Mouse (Mus musculus) liver, embryonic 16.5 days (tissue): ENCODE measurements around the gene Hbb-bs. TPM values are rescaled to one million over a fixed set of nuclear protein-coding genes. Genes with fewer than 3 reads are reported as not detected.

Experiments
- ATAC-seq: fragments of 200-750 bp; cut with Nextera tagmentation; 2 replicates; pipeline ENCODE4 v1.8.0; 2017; ENCODE audit warnings: low read depth, mild to moderate bottlenecking, moderate number of reproducible peaks, moderate library complexity
- H3K27ac ChIP-seq: fragments of 300-500 bp; sonication (generic); 2 replicates; pipeline ENCODE4 v1.5.1; 2014; ENCODE audit warnings: mild to moderate bottlenecking, low read length
- H3K27me3 ChIP-seq: fragments of 300-500 bp; sonication (generic); 2 replicates; pipeline ENCODE4 v1.6.1; 2014; ENCODE audit warnings: low read depth, low read length, mixed read lengths; ENCODE audit not compliant: control insufficient read depth, insufficient read depth
- H3K36me3 ChIP-seq: fragments of 300-500 bp; sonication (generic); 2 replicates; pipeline ENCODE4 v1.6.1; 2014; ENCODE audit warnings: mild to moderate bottlenecking; ENCODE audit not compliant: control insufficient read depth, insufficient read depth
- H3K4me1 ChIP-seq: fragments of 300-500 bp; sonication (generic); 2 replicates; pipeline ENCODE4 v1.6.1; 2014; ENCODE audit warnings: low read depth, low read length, mixed read lengths; ENCODE audit not compliant: control insufficient read depth
- H3K4me2 ChIP-seq: fragments of 300-500 bp; sonication (generic); 2 replicates; pipeline ENCODE4 v1.6.1; 2014; ENCODE audit warnings: low read depth, low read length, mixed read lengths
- H3K4me3 ChIP-seq: fragments of 300-500 bp; sonication (generic); 2 replicates; pipeline ENCODE4 v1.5.1; 2014; ENCODE audit warnings: low read depth, mild to moderate bottlenecking, low read length
- H3K9ac ChIP-seq: fragments of 300-500 bp; sonication (generic); 2 replicates; pipeline ENCODE4 v1.6.1; 2014; ENCODE audit warnings: low read depth, low read length
- H3K9me3 ChIP-seq: fragments of 300-500 bp; sonication (generic); replicated peaks from 2 replicates; pipeline ENCODE4 v1.6.1; 2016; ENCODE audit warnings: low read length; ENCODE audit not compliant: control insufficient read depth
- WGBS: fragments of 180-500 bp; shearing (Covaris S2); extraction: QIAGEN DNeasy Blood & Tissue Kit; methylation state at CpG from one replicate; pipeline ENCODE4 v1.1.7; 2014; ENCODE audit not compliant: insufficient replicate concordance; 5-methylcytosine and 5-hydroxymethylcytosine counted together
- polyA plus RNA-seq: library from polyadenylated mRNA; unstranded; fragments of >200 nt; fragmentation: Nextera tagmentation; extraction: Ambion mirVana; gene quantifications from 2 replicates; pipeline ENCODE4 v1.2.1, GENCODE M21; 2015

Gene Hbb-bs
- polyA plus RNA-seq, result 113,562 and 115,549 TPM in 2 replicates

DNA sequence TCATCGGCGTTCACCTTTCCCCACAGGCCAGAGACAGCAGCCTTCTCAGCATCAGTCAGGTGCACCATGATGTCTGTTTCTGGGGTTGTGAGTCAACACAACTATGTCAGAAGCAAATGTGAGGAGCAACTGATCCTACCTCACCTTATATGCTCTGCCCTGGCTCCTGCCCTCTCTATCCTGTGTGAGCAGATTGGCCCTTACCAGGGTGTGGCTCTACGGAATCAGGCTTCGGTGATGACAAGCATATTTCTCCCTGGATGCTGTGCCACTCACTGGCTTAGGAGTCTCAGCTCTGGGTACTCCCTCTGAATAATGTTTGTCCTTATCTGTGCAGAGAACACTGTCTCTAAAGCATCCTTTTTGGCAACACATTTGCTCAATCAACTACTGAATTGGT lies at the start of gene Hbb-bs:
Gene Hbb-bs, minus strand, starts transcription at position 289 of the 400 bp plus-strand sequence.
- H3K4me2 ChIP-seq, result peak within 1 kb of the TSS; percentile 65
- peak; percentile 86 for ATAC-seq
- 38% methylated on average over 4 of the region's 4 CpGs for WGBS
- no peaks in the 10 kb centered on the region for H3K9me3 ChIP-seq
- H3K4me1 ChIP-seq, result peaks cover 19% of the 10 kb centered on the region
- H3K27me3 ChIP-seq, result no peaks in the 10 kb centered on the region
- H3K4me3 ChIP-seq, result peak within 1 kb of the TSS; percentile 54
- no peaks in the 10 kb centered on the region for H3K36me3 ChIP-seq
- peak within 1 kb of the TSS; percentile 65 for H3K9ac ChIP-seq
- H3K27ac ChIP-seq, result peak within 1 kb of the TSS; percentile 99

DNA sequence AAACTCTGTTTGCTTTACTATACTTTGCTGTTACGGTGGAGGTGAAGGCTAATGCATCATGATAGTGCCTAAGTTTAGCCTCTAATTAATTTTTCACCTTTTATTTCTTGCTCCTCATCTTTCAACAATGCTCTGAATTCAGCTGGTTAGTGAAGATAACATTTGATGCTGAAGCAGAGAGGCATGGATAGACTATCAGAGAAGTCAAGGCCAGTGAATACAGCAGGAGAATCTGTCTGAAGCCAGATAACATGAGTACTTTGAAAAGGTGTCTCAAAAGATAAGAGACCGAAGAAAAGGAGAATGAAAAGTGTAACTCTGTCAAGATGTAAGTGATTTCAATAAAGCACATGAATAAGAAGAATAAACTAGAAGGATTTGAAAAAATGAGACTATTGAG lies 49.2 kb upstream of the Hbb-bs start:
- H3K4me3 ChIP-seq, result no peak overlapping the region
- peak overlapping the region; percentile 20; the same call in 1 of the 2 replicates for H3K4me2 ChIP-seq
- 19% methylated on average over 2 of the region's 2 CpGs for WGBS
- H3K36me3 ChIP-seq, result no peaks in the 10 kb centered on the region
- H3K27ac ChIP-seq, result peak overlapping the region; percentile 82
- no peak overlapping the region for H3K9ac ChIP-seq
- peaks cover 35% of the 10 kb centered on the region for H3K4me1 ChIP-seq
- peak; percentile 94 for ATAC-seq
- no peaks in the 10 kb centered on the region for H3K27me3 ChIP-seq
- H3K9me3 ChIP-seq, result no peaks in the 10 kb centered on the region

GRCm38 (mm10) chr7:103874451-103874850 lies 46.6 kb upstream of the Hbb-bs start:
- no peaks in the 10 kb centered on the region for H3K36me3 ChIP-seq
- ATAC-seq, result no peak
- peak overlapping the region; percentile 90 for H3K27ac ChIP-seq
- H3K9ac ChIP-seq, result peak overlapping the region; percentile 56
- peak overlapping the region; percentile 35; the same call in 1 of the 2 replicates for H3K4me2 ChIP-seq
- H3K4me1 ChIP-seq, result peaks cover 47% of the 10 kb centered on the region
- H3K27me3 ChIP-seq, result no peaks in the 10 kb centered on the region
- no peak overlapping the region for H3K4me3 ChIP-seq
- 20% methylated on average over 5 of the region's 5 CpGs for WGBS
- H3K9me3 ChIP-seq, result no peaks in the 10 kb centered on the region

GRCm38 (mm10) chr7:103873064-103873463 lies 45.2 kb upstream of the Hbb-bs start:
- H3K36me3 ChIP-seq, result no peaks in the 10 kb centered on the region
- H3K4me2 ChIP-seq, result peak overlapping the region; percentile 55
- no peaks in the 10 kb centered on the region for H3K27me3 ChIP-seq
- H3K4me1 ChIP-seq, result peaks cover 49% of the 10 kb centered on the region
- H3K27ac ChIP-seq, result peak overlapping the region; percentile 95
- WGBS, result 0% methylated on average over 1 of the region's 1 CpGs
- H3K9ac ChIP-seq, result peak overlapping the region; percentile 69
- ATAC-seq, result no peak
- no peak overlapping the region for H3K4me3 ChIP-seq
- H3K9me3 ChIP-seq, result no peaks in the 10 kb centered on the region

DNA sequence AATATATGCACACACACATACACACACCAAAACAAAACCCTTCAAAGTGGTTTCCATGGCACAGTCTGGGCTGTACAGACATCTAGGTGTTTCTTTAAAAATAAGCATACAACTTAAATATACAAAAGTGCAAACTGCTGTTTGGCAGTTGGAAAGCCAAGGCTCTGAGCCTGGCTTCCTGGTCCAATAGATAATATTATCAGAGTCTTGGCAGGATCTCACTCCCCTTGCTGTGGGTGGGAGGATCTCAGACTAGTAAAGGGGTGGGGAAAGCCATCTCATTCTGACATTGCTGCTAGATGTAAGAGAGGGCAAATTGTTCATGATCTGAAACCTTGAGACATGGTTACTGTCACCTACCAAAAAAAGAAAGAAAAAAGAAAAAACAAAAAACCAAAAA lies 42.8 kb upstream of the Hbb-bs start:
- peak overlapping the region; percentile 52 for H3K4me2 ChIP-seq
- H3K4me1 ChIP-seq, result peaks cover 46% of the 10 kb centered on the region
- H3K27me3 ChIP-seq, result no peaks in the 10 kb centered on the region
- H3K9ac ChIP-seq, result peak overlapping the region; percentile 69
- H3K9me3 ChIP-seq, result no peaks in the 10 kb centered on the region
- ATAC-seq, result peak; percentile 87
- no peaks in the 10 kb centered on the region for H3K36me3 ChIP-seq
- peak overlapping the region; percentile 20 for H3K4me3 ChIP-seq
- peak overlapping the region; percentile 98 for H3K27ac ChIP-seq

DNA sequence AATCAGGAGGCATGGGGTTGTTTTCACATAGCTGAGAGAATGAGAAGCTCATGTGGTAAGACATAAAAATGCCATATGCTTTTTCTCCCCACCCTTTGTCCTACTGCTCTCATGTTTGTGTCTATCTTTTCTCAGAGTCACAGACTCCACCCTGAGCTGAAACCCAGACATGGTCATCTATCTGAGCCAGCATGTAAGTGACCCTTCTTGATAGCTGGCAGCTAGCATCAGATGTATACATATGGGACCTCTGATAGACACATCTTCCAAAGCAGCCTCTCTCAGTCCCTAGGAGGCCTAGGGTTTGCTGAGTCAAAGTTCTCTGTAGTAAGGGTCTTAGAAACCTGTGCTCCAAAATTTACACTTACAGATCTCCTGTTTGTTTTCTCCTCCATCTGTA lies 37.8 kb upstream of the Hbb-bs start:
- H3K4me2 ChIP-seq, result peak overlapping the region; percentile 52
- H3K36me3 ChIP-seq, result no peaks in the 10 kb centered on the region
- H3K9me3 ChIP-seq, result no peaks in the 10 kb centered on the region
- H3K9ac ChIP-seq, result peak overlapping the region; percentile 67
- H3K4me1 ChIP-seq, result peaks cover 44% of the 10 kb centered on the region
- H3K4me3 ChIP-seq, result no peak overlapping the region
- peak; percentile 90 for ATAC-seq
- no peaks in the 10 kb centered on the region for H3K27me3 ChIP-seq
- peak overlapping the region; percentile 98 for H3K27ac ChIP-seq

DNA sequence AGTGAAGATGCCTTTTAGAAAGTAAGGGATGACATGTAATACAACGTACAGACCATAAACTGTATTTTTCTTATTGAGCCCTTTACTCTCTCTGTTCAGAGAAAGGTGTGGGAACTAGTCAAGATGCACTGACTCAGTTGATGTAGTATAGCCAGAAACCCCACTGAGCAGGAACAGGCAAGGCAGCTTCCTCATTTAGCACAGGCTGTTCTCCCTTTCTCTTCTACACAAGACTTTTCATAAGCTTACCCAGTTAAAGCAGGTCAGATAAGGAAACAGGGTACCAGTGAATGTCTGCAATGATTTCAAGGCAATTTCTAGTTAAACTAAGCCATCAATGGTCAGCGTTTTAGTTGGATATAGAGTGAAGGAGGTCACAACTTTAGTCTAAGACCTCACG lies 33.6 kb upstream of the Hbb-bs start:
- Histone ChIP-seq H3K4me3 (peak overlapping the region; percentile 22; the same call in 1 of the 2 replicates), H3K9me3 (no peaks in the 10 kb centered on the region), H3K27me3 (no peaks in the 10 kb centered on the region), H3K36me3 (no peaks in the 10 kb centered on the region), H3K9ac (peak overlapping the region; percentile 73), H3K27ac (peak overlapping the region; percentile 99), H3K4me2 (peak overlapping the region; percentile 50), H3K4me1 (peaks cover 32% of the 10 kb centered on the region)
- 37% methylated on average over 3 of the region's 3 CpGs for WGBS
- no peak for ATAC-seq

DNA sequence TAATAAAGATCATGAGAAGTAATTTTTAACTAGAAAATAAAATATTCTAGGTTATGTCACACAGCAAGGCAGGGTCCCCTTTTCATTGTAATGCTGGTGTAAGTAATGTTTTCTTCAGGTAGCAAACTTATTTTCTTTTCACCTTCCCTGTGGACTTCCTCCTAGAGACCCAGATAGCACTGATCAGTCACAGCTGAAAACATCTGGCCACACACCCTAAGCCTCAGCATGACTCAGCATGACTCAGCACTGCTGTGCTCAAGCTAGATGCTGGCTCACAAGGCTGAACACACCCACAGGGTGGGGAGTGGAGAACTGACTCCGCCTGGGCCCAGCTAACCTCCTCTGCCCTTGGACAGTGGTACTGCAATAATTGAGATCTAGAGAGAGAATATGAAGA lies 33.0 kb upstream of the Hbb-bs start:
- peaks cover 27% of the 10 kb centered on the region for H3K4me1 ChIP-seq

GRCm38 (mm10) chr7:103859076-103859475 lies 31.2 kb upstream of the Hbb-bs start:
- H3K27ac ChIP-seq, result peak overlapping the region; percentile 93
- H3K4me1 ChIP-seq, result peaks cover 28% of the 10 kb centered on the region
- no peaks in the 10 kb centered on the region for H3K27me3 ChIP-seq
- 10% methylated on average over 2 of the region's 2 CpGs for WGBS
- peak overlapping the region; percentile 35 for H3K4me2 ChIP-seq
- ATAC-seq, result peak; percentile 91
- H3K9me3 ChIP-seq, result no peaks in the 10 kb centered on the region
- H3K36me3 ChIP-seq, result no peaks in the 10 kb centered on the region
- H3K4me3 ChIP-seq, result peak overlapping the region; percentile 7; the same call in 1 of the 2 replicates
- H3K9ac ChIP-seq, result peak overlapping the region; percentile 48

More for the DNA sequence above, 33.0 kb upstream of the Hbb-bs start:
- WGBS, result 4% methylated on average over 1 of the region's 1 CpGs
- H3K36me3 ChIP-seq, result no peaks in the 10 kb centered on the region
- ATAC-seq, result peak; percentile 79
- H3K9me3 ChIP-seq, result no peaks in the 10 kb centered on the region
- H3K9ac ChIP-seq, result peak overlapping the region; percentile 73
- no peaks in the 10 kb centered on the region for H3K27me3 ChIP-seq
- H3K4me3 ChIP-seq, result peak overlapping the region; percentile 18; the same call in 1 of the 2 replicates
- H3K4me2 ChIP-seq, result peak overlapping the region; percentile 50
- H3K27ac ChIP-seq, result peak overlapping the region; percentile 99
